Mouse (Mus musculus): ENCODE measurements at regions not wholly inside any gene's neighbourhood (a gene's known extent, or its start where the extent isn't known, plus 50 kb on each side); places are given as distances from the start of the nearest gene placed in this dataset.
"Not testable (repeated sequence)": the region's sequence is repeated elsewhere in the genome, so short reads cannot be mapped to it uniquely, and the experiment has no call there.

DNA sequence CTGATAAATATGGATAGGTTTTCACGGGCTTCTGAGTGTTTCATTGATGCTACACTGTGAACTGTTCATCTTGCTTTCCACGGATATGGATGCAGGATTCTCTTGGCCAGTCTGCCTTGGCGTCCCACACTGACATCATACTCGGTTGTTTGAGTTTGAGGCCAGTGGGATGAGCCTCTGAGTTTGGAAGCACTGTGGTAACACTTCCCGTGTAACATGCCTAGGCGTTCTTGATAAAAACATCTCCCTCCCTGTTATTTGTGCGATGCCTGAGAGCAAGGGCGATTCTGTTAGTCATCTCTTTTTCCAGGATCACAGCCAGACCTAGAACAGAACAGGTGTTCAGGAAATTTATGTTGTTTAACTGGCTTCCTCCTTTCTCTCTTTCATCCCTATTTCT lies 482.5 kb upstream of the Id2 start:
- no peak for DNase-seq

DNA sequence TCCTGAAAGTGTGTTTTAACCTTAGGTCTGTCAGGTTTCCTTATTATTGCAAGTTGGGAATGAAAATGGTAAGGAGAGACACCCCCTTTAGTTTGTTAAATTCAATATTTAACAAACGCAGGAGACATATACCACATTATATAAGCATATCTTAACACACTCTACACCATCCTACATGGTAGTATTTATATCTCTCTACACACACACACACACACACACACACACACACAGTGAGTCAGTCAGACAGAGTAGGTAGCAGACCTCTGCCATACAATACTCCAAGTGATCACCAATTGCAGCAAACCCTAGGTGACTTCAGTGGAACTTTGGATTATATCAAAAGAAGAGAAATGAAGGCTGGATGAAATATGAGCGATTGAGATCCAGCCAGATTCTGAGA lies 468.2 kb upstream of the Id2 start:
- DNase-seq = no peak

DNA sequence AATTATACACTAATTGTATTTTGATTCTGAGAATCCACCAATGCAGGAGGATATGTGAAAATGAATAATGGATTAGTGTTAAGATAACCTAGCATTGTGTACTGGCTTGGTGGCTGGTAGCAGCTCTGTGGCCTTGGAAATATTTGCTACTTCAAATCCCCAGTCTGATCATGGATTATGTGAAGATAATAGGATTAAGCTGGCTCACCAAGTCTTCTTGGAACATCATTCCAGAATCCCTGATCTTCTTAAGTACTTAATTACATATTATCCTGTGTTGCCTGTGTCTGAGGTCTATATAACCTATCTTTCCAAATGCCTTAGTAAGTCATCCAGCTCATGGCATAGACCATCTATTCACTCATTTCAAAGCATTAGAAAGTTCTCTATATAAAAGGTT lies 462.7 kb upstream of the Id2 start:
- DNase-seq = no peak

DNA sequence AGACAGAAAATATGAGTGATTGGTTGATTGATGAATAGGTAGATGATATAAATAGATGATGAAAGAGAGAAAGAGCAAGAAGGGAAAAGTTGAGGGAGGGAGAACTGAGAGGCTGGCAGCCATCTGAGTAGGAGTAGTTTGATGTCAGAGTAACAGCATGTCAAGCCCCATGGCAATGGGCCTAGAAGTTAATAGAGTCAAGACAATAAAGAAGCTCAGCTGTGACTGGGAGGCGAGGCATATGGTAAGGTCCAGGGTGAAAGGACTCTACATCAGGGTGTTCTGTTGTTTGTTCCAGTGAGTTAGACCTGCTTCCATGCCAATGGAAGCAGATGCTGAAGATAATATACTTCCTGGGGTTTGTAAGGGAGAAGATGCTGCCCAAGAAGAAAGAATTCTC lies 456.7 kb upstream of the Id2 start:
- no peak for DNase-seq

DNA sequence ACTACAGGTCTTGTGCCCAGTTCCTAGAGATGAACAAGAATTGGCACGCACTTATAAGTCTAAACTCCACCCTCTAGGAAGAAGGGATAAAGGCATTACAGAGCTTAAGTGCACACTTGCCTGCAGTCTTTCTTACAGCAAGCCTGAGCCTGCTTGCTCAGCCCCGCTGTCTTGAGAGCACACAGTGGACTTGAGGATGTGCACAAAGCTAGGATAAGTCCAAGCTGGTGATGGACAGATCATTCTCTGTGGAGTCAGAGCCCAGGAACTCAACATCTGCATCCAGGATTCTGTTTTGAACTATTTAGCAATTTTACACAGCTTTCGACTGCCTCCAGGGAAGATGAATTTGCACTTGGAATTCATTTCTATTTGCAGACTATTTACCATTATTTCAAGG lies 452.8 kb upstream of the Id2 start:
- DNase-seq = no peak

DNA sequence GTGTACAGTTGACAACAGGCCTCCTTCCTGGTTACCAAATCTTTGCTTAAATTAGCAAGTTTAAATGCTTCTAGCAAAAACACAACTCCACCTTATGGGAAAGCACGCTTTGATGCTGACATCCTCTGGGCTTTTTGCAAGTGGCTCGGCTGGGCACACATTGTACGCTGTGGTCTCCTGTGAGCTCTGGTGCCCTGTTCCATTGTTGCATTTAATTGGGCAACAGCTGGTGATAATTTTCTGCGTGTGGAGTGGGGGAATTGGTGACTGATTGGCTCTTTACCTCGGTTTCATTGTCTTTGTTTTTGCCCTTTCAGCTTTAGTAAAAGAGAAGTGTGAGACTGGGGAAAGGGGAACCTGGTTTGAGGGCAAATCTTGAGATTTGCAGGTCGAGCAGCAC lies 447.3 kb upstream of the Id2 start:
- no peak for DNase-seq

DNA sequence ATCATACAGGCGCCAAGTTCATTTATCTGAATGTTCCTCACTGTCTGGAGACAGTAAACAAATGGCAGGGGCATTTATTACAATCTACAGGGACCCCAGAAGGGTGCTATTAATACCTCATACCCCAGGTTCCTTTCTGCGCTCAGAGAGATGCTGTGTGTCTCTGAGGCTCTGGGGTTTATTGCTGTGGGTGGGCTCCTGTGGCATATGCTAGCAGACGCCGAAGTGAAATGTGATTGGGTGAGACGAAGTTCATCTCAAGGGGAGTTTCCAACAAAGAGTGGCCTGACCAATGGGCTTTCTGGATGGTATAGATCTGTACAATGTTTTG lies 437.6 kb upstream of the Id2 start:
- no peak for DNase-seq

GRCm38 (mm10) chr12:25533709-25534619 lies 437.0 kb upstream of the Id2 start:
- DNase-seq = no peak

- no peak for DNase-seq
Observed at GRCm38 (mm10) chr12:25530483-25530882, 433.5 kb upstream of the Id2 start.

- DNase-seq = no peak
Observed at GRCm38 (mm10) chr12:25529537-25529936, 432.6 kb upstream of the Id2 start.

- no peak for DNase-seq
Observed at GRCm38 (mm10) chr12:25526639-25527038, 429.7 kb upstream of the Id2 start.

- no peak for DNase-seq
Observed at GRCm38 (mm10) chr12:25516738-25517137, 419.8 kb upstream of the Id2 start.

GRCm38 (mm10) chr12:25513679-25514078 lies 416.7 kb upstream of the Id2 start:
- no peak for DNase-seq

GRCm38 (mm10) chr12:25509666-25510065 lies 412.7 kb upstream of the Id2 start:
- no peak for DNase-seq

- DNase-seq = no peak
Observed at GRCm38 (mm10) chr12:25493233-25493632, 396.3 kb upstream of the Id2 start.

DNA sequence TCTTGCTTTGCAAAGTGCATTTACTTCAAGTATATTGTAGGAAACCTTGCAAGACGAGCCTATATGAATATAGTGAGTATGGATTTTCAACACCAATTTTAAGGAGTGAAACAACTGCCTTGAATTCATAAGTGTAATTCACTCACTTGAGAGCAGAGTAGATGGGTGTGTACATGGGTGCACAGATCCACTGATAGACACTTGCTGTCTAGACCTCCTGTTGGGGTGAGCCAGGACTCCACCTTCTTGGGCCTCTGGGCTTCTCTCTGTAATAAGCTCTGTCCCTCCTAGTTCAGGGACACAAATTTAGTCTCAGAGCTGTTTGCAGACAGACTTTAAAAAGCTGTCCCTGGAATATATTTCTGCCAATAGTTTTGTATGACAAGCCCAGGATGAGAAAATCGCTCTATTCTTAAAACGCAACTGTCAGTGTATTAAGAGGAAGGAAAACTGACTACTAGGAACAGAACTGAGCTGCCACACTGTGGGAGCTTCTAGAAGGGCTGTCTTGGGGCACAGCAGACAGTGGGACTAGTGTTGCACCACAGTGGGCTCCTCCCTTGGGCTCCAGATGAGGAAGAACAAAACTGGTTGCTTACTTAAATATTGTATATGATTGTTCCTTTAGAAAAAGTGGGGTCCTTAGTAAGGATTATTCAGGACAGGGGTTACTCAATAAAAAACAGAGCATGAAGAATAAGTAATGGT lies 395.7 kb upstream of the Id2 start:
- DNase-seq = no peak

- DNase-seq = peak; percentile 8
Observed at GRCm38 (mm10) chr12:25475180-25475758, 378.3 kb upstream of the Id2 start.

DNA sequence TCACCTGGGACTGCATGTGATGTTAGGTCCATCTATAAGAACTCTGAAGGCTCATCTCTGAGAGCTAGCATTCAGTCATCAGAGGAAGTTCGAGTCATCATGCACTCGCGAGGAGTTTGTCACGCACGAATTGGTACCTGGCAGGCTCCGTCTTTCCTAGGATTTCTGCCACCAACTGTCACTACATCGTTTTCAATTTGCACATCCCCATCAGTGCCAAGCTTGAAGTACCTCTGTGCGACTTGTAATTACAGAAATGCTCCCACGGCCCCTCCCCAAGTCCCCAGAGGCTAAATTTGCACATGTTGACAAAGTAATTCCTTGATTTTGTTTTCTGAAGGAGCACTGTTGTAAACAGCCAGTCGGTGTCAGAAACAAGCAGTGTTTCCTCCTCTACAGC lies 372.2 kb upstream of the Id2 start:
- no peak for DNase-seq

GRCm38 (mm10) chr12:25467789-25468188 lies 370.8 kb upstream of the Id2 start:
- DNase-seq = no peak

DNA sequence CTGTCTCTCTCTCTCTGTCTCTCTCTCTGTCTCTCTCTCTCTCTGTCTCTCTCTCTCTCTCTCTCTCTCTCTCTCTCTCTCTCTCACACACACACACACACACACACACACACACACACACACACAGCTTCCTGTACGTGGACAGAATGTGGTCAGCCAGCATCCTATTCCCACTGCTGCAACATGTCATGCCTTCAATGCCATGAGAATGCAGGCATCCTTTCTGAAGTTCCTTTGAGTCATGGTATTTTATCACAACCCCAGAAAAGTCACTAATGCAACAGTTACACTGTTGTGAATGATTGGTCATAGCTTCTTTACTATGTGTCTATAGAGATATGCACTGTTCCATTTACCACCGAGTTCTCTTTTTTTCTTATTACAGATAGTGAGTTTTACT lies 365.8 kb upstream of the Id2 start:
- DNase-seq = not testable (repeated sequence)

DNA sequence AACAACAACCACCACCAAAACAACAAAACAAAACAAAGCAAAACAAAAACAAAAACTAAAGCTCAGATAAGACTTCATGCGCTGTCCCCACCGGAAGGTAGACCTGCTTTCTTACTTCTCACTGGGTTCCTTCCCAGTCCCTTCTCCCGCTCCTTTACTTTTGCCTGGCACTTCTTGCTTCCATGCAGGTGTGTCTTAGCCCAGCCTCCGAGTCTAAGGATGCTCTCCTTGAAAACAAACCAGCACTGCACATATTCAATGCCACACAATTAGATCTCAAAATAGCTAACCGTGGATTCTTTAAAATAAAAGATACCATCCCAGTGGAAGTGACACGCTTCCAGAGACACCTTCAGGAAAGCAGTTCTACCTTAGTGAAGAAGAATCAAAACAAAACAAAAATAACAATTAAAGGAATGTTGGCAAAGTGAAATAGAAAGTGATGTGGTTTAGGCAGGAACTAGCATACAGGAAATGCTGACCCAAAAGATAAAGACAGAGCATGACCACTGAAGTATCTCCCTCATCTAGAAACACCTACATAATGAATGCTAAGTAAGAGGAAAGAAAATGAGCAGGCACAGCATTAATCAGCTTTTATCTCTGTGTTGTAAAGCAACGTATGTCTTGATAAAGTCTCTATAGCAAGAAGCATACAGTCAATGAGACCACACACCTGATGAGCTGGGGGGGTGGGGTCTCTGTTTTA lies 358.5 kb upstream of the Id2 start:
- no peak for DNase-seq

- DNase-seq = no peak
Observed at GRCm38 (mm10) chr12:25453356-25453755, 356.4 kb upstream of the Id2 start.

- DNase-seq = no peak
Observed at GRCm38 (mm10) chr12:25451156-25451555, 354.2 kb upstream of the Id2 start.

- no peak for DNase-seq
Observed at GRCm38 (mm10) chr12:25444355-25444754, 347.4 kb upstream of the Id2 start.

Data from thymus, postnatal 25 days (tissue).